Mouse (Mus musculus) MEL (cell line): ENCODE data around the gene Igf2r. TPM values are rescaled to one million over a fixed set of nuclear protein-coding genes. Genes with fewer than 3 reads are reported as not detected.

ENCODE experiments used
- DNase-seq: peaks from one replicate; pipeline ENCODE4 v3.0.0; 2011; ENCODE audit warnings: low read depth, low spot score
- H3K27ac ChIP-seq: 2 replicates; pipeline ENCODE4 v1.5.1; 2012; ENCODE audit warnings: low read depth, mild to moderate bottlenecking, control low read depth, low read length, moderate library complexity; ENCODE audit not compliant: control insufficient read depth
- H3K27me3 ChIP-seq, 2 experiments: fragments of 150-350 bp in 1 of 2; sonication (generic) in 1 of 2; 2 replicates each; pipeline ENCODE4 v1.6.1; 2012; ENCODE audit warnings: low read length in 2 of 2, mild to moderate bottlenecking in 2 of 2, improper control_type of control experiment in 1 of 2, moderate library complexity in 1 of 2; ENCODE audit not compliant: insufficient read depth in 2 of 2, control insufficient read depth in 1 of 2
- H3K36me3 ChIP-seq, 2 experiments: 2 replicates each; pipeline ENCODE4 v1.6.1; 2012 to 2014; ENCODE audit warnings: low read length in 2 of 2, improper control_type of control experiment in 1 of 2, inconsistent platforms in 1 of 2, mild to moderate bottlenecking in 1 of 2; ENCODE audit not compliant: insufficient read depth in 2 of 2, control insufficient read depth in 1 of 2
- H3K4me1 ChIP-seq, 2 experiments: fragments of 150-350 bp in 1 of 2; sonication (generic) in 1 of 2; 2 replicates each; pipeline ENCODE4 v1.6.1; 2012; ENCODE audit warnings: low read length in 2 of 2, improper control_type of control experiment in 1 of 2, mild to moderate bottlenecking in 1 of 2; ENCODE audit not compliant: insufficient read depth in 2 of 2, control insufficient read depth in 1 of 2
- H3K4me3 ChIP-seq, 2 experiments: fragments of 150-350 bp in 1 of 2; sonication (generic) in 1 of 2; 2 replicates each; pipeline ENCODE4 v1.5.1; 2012; ENCODE audit warnings: low read depth in 2 of 2, low read length in 2 of 2, mild to moderate bottlenecking in 2 of 2, moderate library complexity in 2 of 2, control low read depth in 1 of 2, improper control_type of control experiment in 1 of 2; ENCODE audit not compliant: control insufficient read depth in 1 of 2, insufficient read depth in 1 of 2
- H3K79me2 ChIP-seq: 2 replicates; pipeline ENCODE4 v1.6.1; 2012; ENCODE audit warnings: mild to moderate bottlenecking, low read length, moderate library complexity; ENCODE audit not compliant: control insufficient read depth, poor library complexity, insufficient read depth
- H3K9ac ChIP-seq: 2 replicates; pipeline ENCODE4 v1.6.1; 2012; ENCODE audit warnings: low read depth, mild to moderate bottlenecking, control low read depth, low read length, moderate library complexity; ENCODE audit not compliant: control insufficient read depth, poor library complexity, severe bottlenecking
- H3K9me3 ChIP-seq: fragments of 150-350 bp; sonication (generic); replicated peaks from 2 replicates; pipeline ENCODE4 v1.6.1; 2012; ENCODE audit warnings: mild to moderate bottlenecking, low read length, improper control_type of control experiment, moderate library complexity; ENCODE audit not compliant: insufficient read depth
- BHLHE40 ChIP-seq: IDR thresholded peaks from 2 replicates; pipeline ENCODE4 v1.6.1; 2012; ENCODE audit warnings: low read depth, mild to moderate bottlenecking, inconsistent platforms, low read length, improper control_type of control experiment, borderline replicate concordance
- CHD1 ChIP-seq: IDR thresholded peaks from 2 replicates; pipeline ENCODE4 v1.6.1; 2012; ENCODE audit warnings: low read depth, mild to moderate bottlenecking, inconsistent platforms, low read length, improper control_type of control experiment
- CHD2 ChIP-seq: IDR thresholded peaks from 2 replicates; pipeline ENCODE4 v1.6.1; 2011; ENCODE audit warnings: low read length, improper control_type of control experiment
- CTCF ChIP-seq, 3 experiments: IDR thresholded peaks in 2 of 3; conservative IDR thresholded peaks in 1 of 3; 2 replicates each; pipeline ENCODE4 v1.5.1; 2011 to 2012; ENCODE audit warnings: low read length in 3 of 3, low read depth in 2 of 3, mild to moderate bottlenecking in 2 of 3, improper control_type of control experiment in 1 of 3, inconsistent platforms in 1 of 3, mixed read lengths in 1 of 3, moderate library complexity in 1 of 3; ENCODE audit not compliant: control insufficient read depth in 1 of 3, insufficient read depth in 1 of 3, poor library complexity in 1 of 3, severe bottlenecking in 1 of 3
- E2F4 ChIP-seq: IDR thresholded peaks from 2 replicates; pipeline ENCODE4 v1.6.1; 2011; ENCODE audit warnings: low read depth, low read length, improper control_type of control experiment, borderline replicate concordance
- ELF1 ChIP-seq: IDR thresholded peaks from 2 replicates; pipeline ENCODE4 v1.6.1; 2014; ENCODE audit warnings: low read depth, mild to moderate bottlenecking, inconsistent platforms, low read length, improper control_type of control experiment, moderate library complexity
- EP300 ChIP-seq, 2 experiments: IDR thresholded peaks; 2 replicates each; pipeline ENCODE4 v1.6.1; 2011; ENCODE audit warnings: improper control_type of control experiment in 2 of 2, low read length in 2 of 2, low read depth in 1 of 2, mild to moderate bottlenecking in 1 of 2
- ETS1 ChIP-seq: IDR thresholded peaks from 2 replicates; pipeline ENCODE4 v1.6.1; 2012; ENCODE audit warnings: low read depth, mild to moderate bottlenecking, inconsistent platforms, low read length, improper control_type of control experiment, moderate library complexity
- GATA1 ChIP-seq: IDR thresholded peaks from 2 replicates; pipeline ENCODE4 v1.6.1; 2011; ENCODE audit warnings: low read depth, low read length, improper control_type of control experiment
- HCFC1 ChIP-seq: IDR thresholded peaks from 2 replicates; pipeline ENCODE4 v1.6.1; 2012; ENCODE audit warnings: low read depth, mild to moderate bottlenecking, inconsistent platforms, low read length, improper control_type of control experiment, moderate library complexity
- JUND ChIP-seq: IDR thresholded peaks from 2 replicates; pipeline ENCODE4 v1.6.1; 2011; ENCODE audit warnings: low read depth, mild to moderate bottlenecking, improper control_type of control experiment, low read length
- KAT2A ChIP-seq: conservative IDR thresholded peaks from 2 replicates; pipeline ENCODE4 v1.6.1; 2012; ENCODE audit warnings: low read depth, low read length, improper control_type of control experiment, inconsistent platforms
- MAFK ChIP-seq: IDR thresholded peaks from 2 replicates; pipeline ENCODE4 v1.6.1; 2011; ENCODE audit warnings: low read depth, mild to moderate bottlenecking, low read length, improper control_type of control experiment, borderline replicate concordance
- MAX ChIP-seq: IDR thresholded peaks from 2 replicates; pipeline ENCODE4 v1.6.1; 2011; ENCODE audit warnings: low read length, improper control_type of control experiment
- MAZ ChIP-seq: IDR thresholded peaks from 2 replicates; pipeline ENCODE4 v1.6.1; 2012; ENCODE audit warnings: low read depth, mild to moderate bottlenecking, inconsistent platforms, low read length, improper control_type of control experiment
- MEF2A ChIP-seq: IDR thresholded peaks from 2 replicates; pipeline ENCODE4 v1.6.1; 2014; ENCODE audit warnings: low read depth, mild to moderate bottlenecking, inconsistent platforms, low read length, improper control_type of control experiment; ENCODE audit not compliant: poor library complexity, insufficient replicate concordance, severe bottlenecking; ENCODE audit errors: extremely low read depth
- MXI1 ChIP-seq: IDR thresholded peaks from 2 replicates; pipeline ENCODE4 v1.6.1; 2011; ENCODE audit warnings: mild to moderate bottlenecking, low read depth, low read length, improper control_type of control experiment
- MYB ChIP-seq: IDR thresholded peaks from 2 replicates; pipeline ENCODE4 v1.6.1; 2011; ENCODE audit warnings: mild to moderate bottlenecking, low read depth, low read length, improper control_type of control experiment
- MYC ChIP-seq: IDR thresholded peaks from 2 replicates; pipeline ENCODE4 v1.6.1; 2011; ENCODE audit warnings: low read depth, mild to moderate bottlenecking, low read length, improper control_type of control experiment, moderate library complexity
- NELFE ChIP-seq: IDR thresholded peaks from 2 replicates; pipeline ENCODE4 v1.6.1; 2011; ENCODE audit warnings: low read depth, low read length, improper control_type of control experiment
- NRF1 ChIP-seq: IDR thresholded peaks from 2 replicates; pipeline ENCODE4 v1.6.1; 2014; ENCODE audit warnings: low read depth, mild to moderate bottlenecking, inconsistent platforms, low read length, improper control_type of control experiment, moderate library complexity; ENCODE audit not compliant: poor library complexity, insufficient read depth, severe bottlenecking
- POLR2A ChIP-seq, 2 experiments: IDR thresholded peaks; 2 replicates each; pipeline ENCODE4 v1.6.1; 2011 to 2012; ENCODE audit warnings: low read length in 2 of 2, mild to moderate bottlenecking in 2 of 2, control low read depth in 1 of 2, improper control_type of control experiment in 1 of 2, low read depth in 1 of 2, moderate library complexity in 1 of 2; ENCODE audit not compliant: control insufficient read depth in 1 of 2, insufficient read depth in 1 of 2, poor library complexity in 1 of 2
- POLR2AphosphoS2 ChIP-seq: IDR thresholded peaks from 2 replicates; pipeline ENCODE4 v1.6.1; 2011; ENCODE audit warnings: low read length, improper control_type of control experiment
- POLR2AphosphoS5 ChIP-seq: IDR thresholded peaks from 2 replicates; pipeline ENCODE4 v1.6.1; 2012; ENCODE audit warnings: low read depth, borderline replicate concordance, mild to moderate bottlenecking, inconsistent platforms, low read length, moderate library complexity, mixed read lengths
- RAD21 ChIP-seq: IDR thresholded peaks from 2 replicates; pipeline ENCODE4 v1.6.1; 2011; ENCODE audit warnings: mild to moderate bottlenecking, low read depth, low read length, improper control_type of control experiment
- RCOR1 ChIP-seq: IDR thresholded peaks from 2 replicates; pipeline ENCODE4 v1.6.1; 2012; ENCODE audit warnings: low read depth, mild to moderate bottlenecking, inconsistent platforms, low read length, improper control_type of control experiment
- SIN3A ChIP-seq: IDR thresholded peaks from 2 replicates; pipeline ENCODE4 v1.6.1; 2012; ENCODE audit warnings: low read length, improper control_type of control experiment, inconsistent platforms
- SMC3 ChIP-seq: IDR thresholded peaks from 2 replicates; pipeline ENCODE4 v1.6.1; 2011; ENCODE audit warnings: low read depth, low read length, improper control_type of control experiment
- TAL1 ChIP-seq: IDR thresholded peaks from 2 replicates; pipeline ENCODE4 v1.6.1; 2012; ENCODE audit warnings: mild to moderate bottlenecking, inconsistent platforms, low read length, moderate library complexity, mixed read lengths
- TBP ChIP-seq: IDR thresholded peaks from 2 replicates; pipeline ENCODE4 v1.8.0; 2011; ENCODE audit warnings: low read depth, low read length, improper control_type of control experiment
- TCF12 ChIP-seq: IDR thresholded peaks from 2 replicates; pipeline ENCODE4 v1.6.1; 2014; ENCODE audit warnings: low read depth, mild to moderate bottlenecking, inconsistent platforms, low read length, improper control_type of control experiment, moderate library complexity
- UBTF ChIP-seq: IDR thresholded peaks from 2 replicates; pipeline ENCODE4 v1.6.1; 2012; ENCODE audit warnings: low read depth, mild to moderate bottlenecking, inconsistent platforms, low read length, improper control_type of control experiment, moderate library complexity, borderline replicate concordance; ENCODE audit not compliant: insufficient read depth
- USF1 ChIP-seq: IDR thresholded peaks from 2 replicates; pipeline ENCODE4 v1.6.1; 2014; ENCODE audit warnings: low read depth, mild to moderate bottlenecking, inconsistent platforms, low read length, improper control_type of control experiment, moderate library complexity
- USF2 ChIP-seq, 2 experiments: IDR thresholded peaks; 2 replicates each; pipeline ENCODE4 v1.6.1; 2011 to 2012; ENCODE audit warnings: improper control_type of control experiment in 2 of 2, low read length in 2 of 2, borderline replicate concordance in 1 of 2, inconsistent platforms in 1 of 2, low read depth in 1 of 2, mild to moderate bottlenecking in 1 of 2; ENCODE audit not compliant: insufficient read depth in 1 of 2
- ZC3H11A ChIP-seq: IDR thresholded peaks from 2 replicates; pipeline ENCODE4 v1.6.1; 2012; ENCODE audit warnings: low read depth, mild to moderate bottlenecking, inconsistent platforms, low read length, improper control_type of control experiment
- ZKSCAN1 ChIP-seq: IDR thresholded peaks from 2 replicates; pipeline ENCODE4 v1.6.1; 2012; ENCODE audit warnings: low read depth, mild to moderate bottlenecking, inconsistent platforms, low read length, improper control_type of control experiment, moderate library complexity
- ZMIZ1 ChIP-seq: IDR thresholded peaks from 2 replicates; pipeline ENCODE4 v1.6.1; 2012; ENCODE audit warnings: low read depth, mild to moderate bottlenecking, inconsistent platforms, low read length, improper control_type of control experiment, moderate library complexity
- ZNF384 ChIP-seq: IDR thresholded peaks from 2 replicates; pipeline ENCODE4 v1.6.1; 2012; ENCODE audit warnings: low read depth, mild to moderate bottlenecking, inconsistent platforms, low read length, improper control_type of control experiment
- polyA plus RNA-seq, 2 experiments: library from polyadenylated mRNA; stranded (reverse) in 1 of 2; unstranded in 1 of 2; fragments of >175 nt in 1 of 2; fragments of >200 nt in 1 of 2; gene quantifications; 2 replicates each; pipeline versions ENCODE4 v1.2.1 to v1.2.4; 2012; ENCODE audit warnings: low replicate concordance in 2 of 2, low read depth in 1 of 2; ENCODE audit not compliant: insufficient read length in 2 of 2, insufficient read depth in 1 of 2, missing spikeins in 1 of 2
- total RNA-seq: library from RNA; depleted of rRNA; stranded (reverse); fragments of 300-350 nt; gene quantifications from 2 replicates; pipeline ENCODE4 v1.2.3, GENCODE M21; 2012

Gene Igf2r
- total and polyA plus RNA-seq, 3 experiments: 18.0 to 21.7 (median 18.3) TPM

DNA sequence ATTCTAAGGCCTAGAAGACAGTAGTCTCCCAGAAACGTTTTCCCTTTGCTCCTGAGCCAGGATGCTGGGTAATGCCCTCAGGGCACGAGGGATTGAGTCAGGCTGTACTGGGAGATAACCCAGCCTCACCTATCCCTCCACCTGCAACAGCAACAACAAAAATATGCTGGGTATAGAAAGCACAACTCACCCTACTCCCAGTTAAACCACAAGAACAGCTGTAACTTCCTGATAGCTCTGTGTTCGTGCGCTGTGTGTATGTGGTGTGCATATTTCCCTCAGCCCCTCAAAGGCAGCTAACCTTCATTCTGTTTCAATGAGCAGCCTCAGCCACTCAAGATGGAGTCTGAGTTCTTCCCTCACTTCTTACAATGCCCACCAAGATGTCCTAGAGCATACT, 23.7 kb downstream of the Igf2r start:
- no peak overlapping the region for H3K9ac ChIP-seq
- peaks cover 13 to 14% of the 10 kb centered on the region in 2 experiments for H3K4me1 ChIP-seq
- no peaks in the 10 kb centered on the region for H3K9me3 ChIP-seq
- H3K36me3 ChIP-seq: peaks cover 2 to 13% of the 10 kb centered on the region in 2 experiments
- no peak overlapping the region for H3K4me3 ChIP-seq
- peak overlapping the region; percentile 37 for H3K27ac ChIP-seq
- peak; percentile 81 for DNase-seq
- H3K27me3 ChIP-seq: no peaks in the 10 kb centered on the region
- H3K79me2 ChIP-seq: no peaks in the 10 kb centered on the region
- TF ChIP-seq MEF2A (no peak), UBTF (no peak), E2F4 (no peak), MAFK (no peak), MAZ (0 out of 2 replicates have a peak, but pooled peaks have one; percentile 35), USF1 (no peak), MYB (0 out of 2 replicates have a peak, but pooled peaks have one; percentile 27), POLR2A (IDR thresholded peaks at IDR 0.05; ENCODE audit: control insufficient read depth in 1 of 2, insufficient read depth in 1 of 2, low read depth in 1 of 2, low read length in 2 of 2, poor library complexity in 1 of 2) (no peak), CHD1 (no peak), ZNF384 (no peak), TCF12 (peak; percentile 86), POLR2AphosphoS2 (no peak), ETS1 (peak; percentile 90), TBP (no peak), SMC3 (no peak), SIN3A (peak; percentile 80), USF2 (IDR thresholded peaks at IDR 0.05; ENCODE audit: borderline replicate concordance in 1 of 2, insufficient read depth in 1 of 2, low read depth in 1 of 2, low read length in 2 of 2) (no peak), HCFC1 (no peak), EP300 (IDR thresholded peaks at IDR 0.05; ENCODE audit: low read depth in 1 of 2, low read length in 2 of 2) (peak; percentile 86), ZKSCAN1 (no peak), CHD2 (no peak), MYC (no peak), NRF1 (no peak), ELF1 (no peak), NELFE (no peak), RCOR1 (peak; percentile 69), BHLHE40 (peak; percentile 58; the same call in 1 of the 2 replicates), JUND (no peak), GATA1 (peak; percentile 77), CTCF (IDR thresholded peaks at IDR 0.05 in 2 of 3, conservative IDR thresholded peaks at IDR 0.05 in 1 of 3; ENCODE audit: control insufficient read depth in 1 of 3, insufficient read depth in 1 of 3, low read depth in 2 of 3, low read length in 3 of 3, poor library complexity in 1 of 3, severe bottlenecking in 1 of 3) (no peak), TAL1 (peak; percentile 95), MXI1 (no peak; the same call in 1 of the 2 replicates), POLR2AphosphoS5 (no peak), ZC3H11A (no peak), RAD21 (no peak), ZMIZ1 (no peak), MAX (no peak), KAT2A (no peak)
